Mouse (Mus musculus): ENCODE data around the gene Ttll6. TPM values are rescaled to one million over a fixed set of nuclear protein-coding genes. Genes with fewer than 3 reads are reported as not detected.
A peak's percentile ranks its signal among the peaks of the same experiment; 100 is the strongest.

The Ttll6 gene
- polyA plus RNA-seq, 1 experiment from 2014 or later: 0.36 TPM

GRCm38 (mm10) chr11:96184233-96184632 is 50.6 kb downstream of the Ttll6 start:
- ATAC-seq: no peak
- H3K9me3 ChIP-seq (ENCODE audit: control insufficient read depth, low read length): peaks cover 5% of the 10 kb centered on the region
- no peak overlapping the region for H3K4me3 ChIP-seq (ENCODE audit: low read length)
- H3K4me1 ChIP-seq (ENCODE audit: control insufficient read depth, insufficient read depth, low read depth, low read length): no peaks in the 10 kb centered on the region
- no peak overlapping the region for H3K9ac ChIP-seq (ENCODE audit: low read depth, low read length)
- no peak overlapping the region for H3K4me2 ChIP-seq (ENCODE audit: low read length)
- H3K27ac ChIP-seq (ENCODE audit: low read depth, low read length): no peak overlapping the region
- H3K27me3 ChIP-seq (replicated peaks; ENCODE audit: control insufficient read depth, insufficient read depth, low read length): peaks cover 85% of the 10 kb centered on the region
- H3K36me3 ChIP-seq (ENCODE audit: control insufficient read depth, insufficient read depth, low read length): no peaks in the 10 kb centered on the region

GRCm38 (mm10) chr11:96187321-96187720 is 53.7 kb downstream of the Ttll6 start:
- Histone ChIP-seq H3K27ac (ENCODE audit: low read depth, low read length) (no peak overlapping the region), H3K27me3 (replicated peaks; ENCODE audit: control insufficient read depth, insufficient read depth, low read length) (peaks cover 80% of the 10 kb centered on the region), H3K36me3 (ENCODE audit: control insufficient read depth, insufficient read depth, low read length) (no peaks in the 10 kb centered on the region), H3K4me1 (ENCODE audit: control insufficient read depth, insufficient read depth, low read depth, low read length) (no peaks in the 10 kb centered on the region), H3K4me2 (ENCODE audit: low read length) (no peak overlapping the region), H3K9me3 (ENCODE audit: control insufficient read depth, low read length) (peaks cover 5% of the 10 kb centered on the region), H3K4me3 (ENCODE audit: low read length) (no peak overlapping the region), H3K9ac (ENCODE audit: low read depth, low read length) (no peak overlapping the region)
- no peak for ATAC-seq
- 24% methylated on average over 4 of the region's 4 CpGs for WGBS

GRCm38 (mm10) chr11:96189810-96190522 is 56.4 kb downstream of the Ttll6 start:
- H3K27ac ChIP-seq (ENCODE audit: low read depth, low read length): no peak overlapping the region
- no peak overlapping the region for H3K4me3 ChIP-seq (ENCODE audit: low read length)
- no peak overlapping the region for H3K9ac ChIP-seq (ENCODE audit: low read depth, low read length)
- H3K4me1 ChIP-seq (ENCODE audit: control insufficient read depth, insufficient read depth, low read depth, low read length): no peaks in the 10 kb centered on the region
- 1% methylated on average over 28 of the region's 28 CpGs for WGBS
- no peaks in the 10 kb centered on the region for H3K36me3 ChIP-seq (ENCODE audit: control insufficient read depth, insufficient read depth, low read length)
- no peak overlapping the region for H3K4me2 ChIP-seq (ENCODE audit: low read length)
- no peaks in the 10 kb centered on the region for H3K9me3 ChIP-seq (ENCODE audit: control insufficient read depth, low read length)
- no peak for ATAC-seq
- peaks cover 87% of the 10 kb centered on the region for H3K27me3 ChIP-seq (replicated peaks; ENCODE audit: control insufficient read depth, insufficient read depth, low read length)

- no peak for ATAC-seq
- 3% methylated on average over 5 of the region's 5 CpGs for WGBS
- H3K27me3 ChIP-seq (replicated peaks; ENCODE audit: control insufficient read depth, insufficient read depth, low read length): peaks cover 84% of the 10 kb centered on the region
Observed at GRCm38 (mm10) chr11:96191132-96191531, 57.5 kb downstream of the Ttll6 start.

GRCm38 (mm10) chr11:96193521-96194400 is 60.2 kb downstream of the Ttll6 start, which contains the start of gene Hoxb13:
TSS of gene Hoxb13 (plus strand) at chr11:96194316.
- Histone ChIP-seq H3K9ac (ENCODE audit: low read depth, low read length) (no peak within 1 kb of the TSS), H3K27ac (ENCODE audit: low read depth, low read length) (no peak within 1 kb of the TSS), H3K4me1 (ENCODE audit: control insufficient read depth, insufficient read depth, low read depth, low read length) (no peaks in the 10 kb centered on the region), H3K9me3 (ENCODE audit: control insufficient read depth, low read length) (no peaks in the 10 kb centered on the region), H3K27me3 (replicated peaks; ENCODE audit: control insufficient read depth, insufficient read depth, low read length) (peaks cover 87% of the 10 kb centered on the region), H3K4me2 (ENCODE audit: low read length) (peak within 1 kb of the TSS; percentile 18), H3K4me3 (ENCODE audit: low read length) (peak within 1 kb of the TSS; percentile 7; the same call in 1 of the 2 replicates), H3K36me3 (ENCODE audit: control insufficient read depth, insufficient read depth, low read length) (no peaks in the 10 kb centered on the region)
- WGBS: under 1% methylated on average over 35 of the region's 35 CpGs
- ATAC-seq: no peak

More at GRCm38 (mm10) chr11:96191132-96191531, 57.5 kb downstream of the Ttll6 start:
- Histone ChIP-seq H3K27ac (ENCODE audit: low read depth, low read length) (no peak overlapping the region), H3K9me3 (ENCODE audit: control insufficient read depth, low read length) (no peaks in the 10 kb centered on the region), H3K36me3 (ENCODE audit: control insufficient read depth, insufficient read depth, low read length) (no peaks in the 10 kb centered on the region), H3K4me1 (ENCODE audit: control insufficient read depth, insufficient read depth, low read depth, low read length) (no peaks in the 10 kb centered on the region), H3K4me3 (ENCODE audit: low read length) (no peak overlapping the region), H3K9ac (ENCODE audit: low read depth, low read length) (no peak overlapping the region), H3K4me2 (ENCODE audit: low read length) (no peak overlapping the region)

GRCm38 (mm10) chr11:96194401-96194710 is 60.8 kb downstream of the Ttll6 start:
- WGBS: 2% methylated on average over 10 of the region's 10 CpGs
- H3K27ac ChIP-seq (ENCODE audit: low read depth, low read length): no peak overlapping the region
- no peaks in the 10 kb centered on the region for H3K36me3 ChIP-seq (ENCODE audit: control insufficient read depth, insufficient read depth, low read length)
- no peak for ATAC-seq
- peak overlapping the region; percentile 7; the same call in 1 of the 2 replicates for H3K4me3 ChIP-seq (ENCODE audit: low read length)
- peak overlapping the region; percentile 18 for H3K4me2 ChIP-seq (ENCODE audit: low read length)
- H3K9ac ChIP-seq (ENCODE audit: low read depth, low read length): no peak overlapping the region
- no peaks in the 10 kb centered on the region for H3K4me1 ChIP-seq (ENCODE audit: control insufficient read depth, insufficient read depth, low read depth, low read length)
- H3K9me3 ChIP-seq (ENCODE audit: control insufficient read depth, low read length): no peaks in the 10 kb centered on the region
- peaks cover 83% of the 10 kb centered on the region for H3K27me3 ChIP-seq (replicated peaks; ENCODE audit: control insufficient read depth, insufficient read depth, low read length)

GRCm38 (mm10) chr11:96194961-96195640 is 61.5 kb downstream of the Ttll6 start:
- 6% methylated on average over 11 of the region's 11 CpGs for WGBS
- H3K4me3 ChIP-seq (ENCODE audit: low read length): no peak overlapping the region

DNA sequence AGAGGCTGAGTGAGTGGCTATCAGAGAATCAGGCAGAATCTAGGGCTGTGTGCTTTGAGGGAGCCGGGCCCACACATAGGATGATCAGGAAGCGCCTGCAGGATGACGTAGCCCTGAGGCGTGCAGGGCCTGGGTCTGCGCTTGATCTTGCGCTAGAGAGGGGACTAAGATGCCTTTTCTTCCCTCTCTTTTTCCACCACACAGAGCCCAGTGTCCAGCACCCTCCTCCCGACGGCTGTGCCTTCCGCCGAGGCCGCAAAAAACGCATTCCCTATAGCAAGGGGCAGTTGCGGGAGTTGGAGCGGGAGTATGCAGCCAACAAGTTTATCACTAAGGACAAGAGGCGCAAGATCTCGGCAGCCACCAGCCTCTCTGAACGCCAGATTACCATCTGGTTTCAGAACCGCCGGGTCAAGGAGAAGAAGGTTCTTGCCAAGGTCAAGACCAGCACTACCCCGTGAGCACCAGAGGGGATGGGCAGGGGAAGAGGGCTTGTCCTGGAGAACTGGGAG is 62.2 kb downstream of the Ttll6 start:
- no peak overlapping the region for H3K4me3 ChIP-seq (ENCODE audit: low read length)
- H3K9me3 ChIP-seq (ENCODE audit: control insufficient read depth, low read length): no peaks in the 10 kb centered on the region
- no peaks in the 10 kb centered on the region for H3K36me3 ChIP-seq (ENCODE audit: control insufficient read depth, insufficient read depth, low read length)
- no peak for ATAC-seq
- H3K4me2 ChIP-seq (ENCODE audit: low read length): no peak overlapping the region
- H3K27ac ChIP-seq (ENCODE audit: low read depth, low read length): no peak overlapping the region
- no peak overlapping the region for H3K9ac ChIP-seq (ENCODE audit: low read depth, low read length)
- no peaks in the 10 kb centered on the region for H3K4me1 ChIP-seq (ENCODE audit: control insufficient read depth, insufficient read depth, low read depth, low read length)
- WGBS: 1% methylated on average over 20 of the region's 20 CpGs
- H3K27me3 ChIP-seq (replicated peaks; ENCODE audit: control insufficient read depth, insufficient read depth, low read length): peaks cover 85% of the 10 kb centered on the region

More at GRCm38 (mm10) chr11:96194961-96195640, 61.5 kb downstream of the Ttll6 start:
- no peak for ATAC-seq
- Histone ChIP-seq H3K27me3 (replicated peaks; ENCODE audit: control insufficient read depth, insufficient read depth, low read length) (peaks cover 84% of the 10 kb centered on the region), H3K4me1 (ENCODE audit: control insufficient read depth, insufficient read depth, low read depth, low read length) (no peaks in the 10 kb centered on the region), H3K27ac (ENCODE audit: low read depth, low read length) (no peak overlapping the region), H3K36me3 (ENCODE audit: control insufficient read depth, insufficient read depth, low read length) (no peaks in the 10 kb centered on the region), H3K9ac (ENCODE audit: low read depth, low read length) (no peak overlapping the region), H3K9me3 (ENCODE audit: control insufficient read depth, low read length) (no peaks in the 10 kb centered on the region), H3K4me2 (ENCODE audit: low read length) (no peak overlapping the region)

DNA sequence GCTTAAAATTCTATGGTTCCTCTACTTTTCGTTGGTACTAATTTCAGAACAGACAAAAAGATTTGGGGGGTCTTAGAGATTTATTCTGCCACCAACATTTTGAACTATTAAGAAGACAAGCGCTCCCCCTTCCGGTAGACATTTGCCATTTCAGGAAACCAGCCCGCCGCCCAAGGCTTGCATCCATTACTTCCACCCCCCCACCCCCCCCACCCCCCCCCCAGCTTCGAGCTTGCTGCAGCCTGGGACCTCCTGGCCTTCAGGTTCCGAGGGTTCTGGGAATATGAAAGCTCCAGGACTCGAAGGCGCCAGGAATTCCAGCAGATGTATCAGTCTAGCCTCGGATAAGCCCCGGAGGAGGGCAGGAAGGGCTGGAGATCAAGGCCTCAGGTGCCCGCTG is 65.1 kb downstream of the Ttll6 start:
- no peaks in the 10 kb centered on the region for H3K36me3 ChIP-seq (ENCODE audit: control insufficient read depth, insufficient read depth, low read length)
- no peak overlapping the region for H3K27ac ChIP-seq (ENCODE audit: low read depth, low read length)
- H3K9me3 ChIP-seq (ENCODE audit: control insufficient read depth, low read length): no peaks in the 10 kb centered on the region
- H3K4me1 ChIP-seq (ENCODE audit: control insufficient read depth, insufficient read depth, low read depth, low read length): no peaks in the 10 kb centered on the region
- H3K4me3 ChIP-seq (ENCODE audit: low read length): no peak overlapping the region
- H3K27me3 ChIP-seq (replicated peaks; ENCODE audit: control insufficient read depth, insufficient read depth, low read length): peaks cover 81% of the 10 kb centered on the region
- WGBS: 1% methylated on average over 12 of the region's 12 CpGs
- H3K9ac ChIP-seq (ENCODE audit: low read depth, low read length): no peak overlapping the region
- no peak overlapping the region for H3K4me2 ChIP-seq (ENCODE audit: low read length)
- no peak for ATAC-seq

Measured in hindbrain, embryonic 16.5 days (tissue).